Mouse (Mus musculus) MEL (cell line): ENCODE data around the gene Pole. TPM values are rescaled to one million over a fixed set of nuclear protein-coding genes. Genes with fewer than 3 reads are reported as not detected.

Source experiments
- DNase-seq: peaks from one replicate; pipeline ENCODE4 v3.0.0; 2011; ENCODE audit warnings: low read depth, low spot score
- H3K27ac ChIP-seq: 2 replicates; pipeline ENCODE4 v1.5.1; 2012; ENCODE audit warnings: low read depth, mild to moderate bottlenecking, control low read depth, low read length, moderate library complexity; ENCODE audit not compliant: control insufficient read depth
- H3K27me3 ChIP-seq, 2 experiments: fragments of 150-350 bp in 1 of 2; sonication (generic) in 1 of 2; 2 replicates each; pipeline ENCODE4 v1.6.1; 2012; ENCODE audit warnings: low read length in 2 of 2, mild to moderate bottlenecking in 2 of 2, improper control_type of control experiment in 1 of 2, moderate library complexity in 1 of 2; ENCODE audit not compliant: insufficient read depth in 2 of 2, control insufficient read depth in 1 of 2
- H3K36me3 ChIP-seq, 2 experiments: 2 replicates each; pipeline ENCODE4 v1.6.1; 2012 to 2014; ENCODE audit warnings: low read length in 2 of 2, improper control_type of control experiment in 1 of 2, inconsistent platforms in 1 of 2, mild to moderate bottlenecking in 1 of 2; ENCODE audit not compliant: insufficient read depth in 2 of 2, control insufficient read depth in 1 of 2
- H3K4me1 ChIP-seq, 2 experiments: fragments of 150-350 bp in 1 of 2; sonication (generic) in 1 of 2; 2 replicates each; pipeline ENCODE4 v1.6.1; 2012; ENCODE audit warnings: low read length in 2 of 2, improper control_type of control experiment in 1 of 2, mild to moderate bottlenecking in 1 of 2; ENCODE audit not compliant: insufficient read depth in 2 of 2, control insufficient read depth in 1 of 2
- H3K4me3 ChIP-seq, 2 experiments: fragments of 150-350 bp in 1 of 2; sonication (generic) in 1 of 2; 2 replicates each; pipeline ENCODE4 v1.5.1; 2012; ENCODE audit warnings: low read depth in 2 of 2, low read length in 2 of 2, mild to moderate bottlenecking in 2 of 2, moderate library complexity in 2 of 2, control low read depth in 1 of 2, improper control_type of control experiment in 1 of 2; ENCODE audit not compliant: control insufficient read depth in 1 of 2, insufficient read depth in 1 of 2
- H3K79me2 ChIP-seq: 2 replicates; pipeline ENCODE4 v1.6.1; 2012; ENCODE audit warnings: mild to moderate bottlenecking, low read length, moderate library complexity; ENCODE audit not compliant: control insufficient read depth, poor library complexity, insufficient read depth
- H3K9ac ChIP-seq: 2 replicates; pipeline ENCODE4 v1.6.1; 2012; ENCODE audit warnings: low read depth, mild to moderate bottlenecking, control low read depth, low read length, moderate library complexity; ENCODE audit not compliant: control insufficient read depth, poor library complexity, severe bottlenecking
- H3K9me3 ChIP-seq: fragments of 150-350 bp; sonication (generic); replicated peaks from 2 replicates; pipeline ENCODE4 v1.6.1; 2012; ENCODE audit warnings: mild to moderate bottlenecking, low read length, improper control_type of control experiment, moderate library complexity; ENCODE audit not compliant: insufficient read depth
- BHLHE40 ChIP-seq: IDR thresholded peaks from 2 replicates; pipeline ENCODE4 v1.6.1; 2012; ENCODE audit warnings: low read depth, mild to moderate bottlenecking, inconsistent platforms, low read length, improper control_type of control experiment, borderline replicate concordance
- CHD1 ChIP-seq: IDR thresholded peaks from 2 replicates; pipeline ENCODE4 v1.6.1; 2012; ENCODE audit warnings: low read depth, mild to moderate bottlenecking, inconsistent platforms, low read length, improper control_type of control experiment
- CHD2 ChIP-seq: IDR thresholded peaks from 2 replicates; pipeline ENCODE4 v1.6.1; 2011; ENCODE audit warnings: low read length, improper control_type of control experiment
- CTCF ChIP-seq, 3 experiments: IDR thresholded peaks in 2 of 3; conservative IDR thresholded peaks in 1 of 3; 2 replicates each; pipeline ENCODE4 v1.5.1; 2011 to 2012; ENCODE audit warnings: low read length in 3 of 3, low read depth in 2 of 3, mild to moderate bottlenecking in 2 of 3, improper control_type of control experiment in 1 of 3, inconsistent platforms in 1 of 3, mixed read lengths in 1 of 3, moderate library complexity in 1 of 3; ENCODE audit not compliant: control insufficient read depth in 1 of 3, insufficient read depth in 1 of 3, poor library complexity in 1 of 3, severe bottlenecking in 1 of 3
- E2F4 ChIP-seq: IDR thresholded peaks from 2 replicates; pipeline ENCODE4 v1.6.1; 2011; ENCODE audit warnings: low read depth, low read length, improper control_type of control experiment, borderline replicate concordance
- ELF1 ChIP-seq: IDR thresholded peaks from 2 replicates; pipeline ENCODE4 v1.6.1; 2014; ENCODE audit warnings: low read depth, mild to moderate bottlenecking, inconsistent platforms, low read length, improper control_type of control experiment, moderate library complexity
- EP300 ChIP-seq, 2 experiments: IDR thresholded peaks; 2 replicates each; pipeline ENCODE4 v1.6.1; 2011; ENCODE audit warnings: improper control_type of control experiment in 2 of 2, low read length in 2 of 2, low read depth in 1 of 2, mild to moderate bottlenecking in 1 of 2
- ETS1 ChIP-seq: IDR thresholded peaks from 2 replicates; pipeline ENCODE4 v1.6.1; 2012; ENCODE audit warnings: low read depth, mild to moderate bottlenecking, inconsistent platforms, low read length, improper control_type of control experiment, moderate library complexity
- GABPA ChIP-seq: IDR thresholded peaks from 2 replicates; pipeline ENCODE4 v1.6.1; 2012; ENCODE audit warnings: low read depth, mild to moderate bottlenecking, inconsistent platforms, low read length, improper control_type of control experiment, moderate library complexity
- GATA1 ChIP-seq: IDR thresholded peaks from 2 replicates; pipeline ENCODE4 v1.6.1; 2011; ENCODE audit warnings: low read depth, low read length, improper control_type of control experiment
- HCFC1 ChIP-seq: IDR thresholded peaks from 2 replicates; pipeline ENCODE4 v1.6.1; 2012; ENCODE audit warnings: low read depth, mild to moderate bottlenecking, inconsistent platforms, low read length, improper control_type of control experiment, moderate library complexity
- JUND ChIP-seq: IDR thresholded peaks from 2 replicates; pipeline ENCODE4 v1.6.1; 2011; ENCODE audit warnings: low read depth, mild to moderate bottlenecking, improper control_type of control experiment, low read length
- KAT2A ChIP-seq: conservative IDR thresholded peaks from 2 replicates; pipeline ENCODE4 v1.6.1; 2012; ENCODE audit warnings: low read depth, low read length, improper control_type of control experiment, inconsistent platforms
- MAFK ChIP-seq: IDR thresholded peaks from 2 replicates; pipeline ENCODE4 v1.6.1; 2011; ENCODE audit warnings: low read depth, mild to moderate bottlenecking, low read length, improper control_type of control experiment, borderline replicate concordance
- MAX ChIP-seq: IDR thresholded peaks from 2 replicates; pipeline ENCODE4 v1.6.1; 2011; ENCODE audit warnings: low read length, improper control_type of control experiment
- MAZ ChIP-seq: IDR thresholded peaks from 2 replicates; pipeline ENCODE4 v1.6.1; 2012; ENCODE audit warnings: low read depth, mild to moderate bottlenecking, inconsistent platforms, low read length, improper control_type of control experiment
- MEF2A ChIP-seq: IDR thresholded peaks from 2 replicates; pipeline ENCODE4 v1.6.1; 2014; ENCODE audit warnings: low read depth, mild to moderate bottlenecking, inconsistent platforms, low read length, improper control_type of control experiment; ENCODE audit not compliant: poor library complexity, insufficient replicate concordance, severe bottlenecking; ENCODE audit errors: extremely low read depth
- MXI1 ChIP-seq: IDR thresholded peaks from 2 replicates; pipeline ENCODE4 v1.6.1; 2011; ENCODE audit warnings: mild to moderate bottlenecking, low read depth, low read length, improper control_type of control experiment
- MYC ChIP-seq: IDR thresholded peaks from 2 replicates; pipeline ENCODE4 v1.6.1; 2011; ENCODE audit warnings: low read depth, mild to moderate bottlenecking, low read length, improper control_type of control experiment, moderate library complexity
- NRF1 ChIP-seq: IDR thresholded peaks from 2 replicates; pipeline ENCODE4 v1.6.1; 2014; ENCODE audit warnings: low read depth, mild to moderate bottlenecking, inconsistent platforms, low read length, improper control_type of control experiment, moderate library complexity; ENCODE audit not compliant: poor library complexity, insufficient read depth, severe bottlenecking
- POLR2A ChIP-seq, 2 experiments: IDR thresholded peaks; 2 replicates each; pipeline ENCODE4 v1.6.1; 2011 to 2012; ENCODE audit warnings: low read length in 2 of 2, mild to moderate bottlenecking in 2 of 2, control low read depth in 1 of 2, improper control_type of control experiment in 1 of 2, low read depth in 1 of 2, moderate library complexity in 1 of 2; ENCODE audit not compliant: control insufficient read depth in 1 of 2, insufficient read depth in 1 of 2, poor library complexity in 1 of 2
- POLR2AphosphoS2 ChIP-seq: IDR thresholded peaks from 2 replicates; pipeline ENCODE4 v1.6.1; 2011; ENCODE audit warnings: low read length, improper control_type of control experiment
- POLR2AphosphoS5 ChIP-seq: IDR thresholded peaks from 2 replicates; pipeline ENCODE4 v1.6.1; 2012; ENCODE audit warnings: low read depth, borderline replicate concordance, mild to moderate bottlenecking, inconsistent platforms, low read length, moderate library complexity, mixed read lengths
- RCOR1 ChIP-seq: IDR thresholded peaks from 2 replicates; pipeline ENCODE4 v1.6.1; 2012; ENCODE audit warnings: low read depth, mild to moderate bottlenecking, inconsistent platforms, low read length, improper control_type of control experiment
- SIN3A ChIP-seq: IDR thresholded peaks from 2 replicates; pipeline ENCODE4 v1.6.1; 2012; ENCODE audit warnings: low read length, improper control_type of control experiment, inconsistent platforms
- SMC3 ChIP-seq: IDR thresholded peaks from 2 replicates; pipeline ENCODE4 v1.6.1; 2011; ENCODE audit warnings: low read depth, low read length, improper control_type of control experiment
- TAL1 ChIP-seq: IDR thresholded peaks from 2 replicates; pipeline ENCODE4 v1.6.1; 2012; ENCODE audit warnings: mild to moderate bottlenecking, inconsistent platforms, low read length, moderate library complexity, mixed read lengths
- TBP ChIP-seq: IDR thresholded peaks from 2 replicates; pipeline ENCODE4 v1.8.0; 2011; ENCODE audit warnings: low read depth, low read length, improper control_type of control experiment
- TCF12 ChIP-seq: IDR thresholded peaks from 2 replicates; pipeline ENCODE4 v1.6.1; 2014; ENCODE audit warnings: low read depth, mild to moderate bottlenecking, inconsistent platforms, low read length, improper control_type of control experiment, moderate library complexity
- UBTF ChIP-seq: IDR thresholded peaks from 2 replicates; pipeline ENCODE4 v1.6.1; 2012; ENCODE audit warnings: low read depth, mild to moderate bottlenecking, inconsistent platforms, low read length, improper control_type of control experiment, moderate library complexity, borderline replicate concordance; ENCODE audit not compliant: insufficient read depth
- USF1 ChIP-seq: IDR thresholded peaks from 2 replicates; pipeline ENCODE4 v1.6.1; 2014; ENCODE audit warnings: low read depth, mild to moderate bottlenecking, inconsistent platforms, low read length, improper control_type of control experiment, moderate library complexity
- USF2 ChIP-seq, 2 experiments: IDR thresholded peaks; 2 replicates each; pipeline ENCODE4 v1.6.1; 2011 to 2012; ENCODE audit warnings: improper control_type of control experiment in 2 of 2, low read length in 2 of 2, borderline replicate concordance in 1 of 2, inconsistent platforms in 1 of 2, low read depth in 1 of 2, mild to moderate bottlenecking in 1 of 2; ENCODE audit not compliant: insufficient read depth in 1 of 2
- ZC3H11A ChIP-seq: IDR thresholded peaks from 2 replicates; pipeline ENCODE4 v1.6.1; 2012; ENCODE audit warnings: low read depth, mild to moderate bottlenecking, inconsistent platforms, low read length, improper control_type of control experiment
- ZKSCAN1 ChIP-seq: IDR thresholded peaks from 2 replicates; pipeline ENCODE4 v1.6.1; 2012; ENCODE audit warnings: low read depth, mild to moderate bottlenecking, inconsistent platforms, low read length, improper control_type of control experiment, moderate library complexity
- ZMIZ1 ChIP-seq: IDR thresholded peaks from 2 replicates; pipeline ENCODE4 v1.6.1; 2012; ENCODE audit warnings: low read depth, mild to moderate bottlenecking, inconsistent platforms, low read length, improper control_type of control experiment, moderate library complexity
- ZNF384 ChIP-seq: IDR thresholded peaks from 2 replicates; pipeline ENCODE4 v1.6.1; 2012; ENCODE audit warnings: low read depth, mild to moderate bottlenecking, inconsistent platforms, low read length, improper control_type of control experiment
- polyA plus RNA-seq, 2 experiments: library from polyadenylated mRNA; stranded (reverse) in 1 of 2; unstranded in 1 of 2; fragments of >175 nt in 1 of 2; fragments of >200 nt in 1 of 2; gene quantifications; 2 replicates each; pipeline versions ENCODE4 v1.2.1 to v1.2.4; 2012; ENCODE audit warnings: low replicate concordance in 2 of 2, low read depth in 1 of 2; ENCODE audit not compliant: insufficient read length in 2 of 2, insufficient read depth in 1 of 2, missing spikeins in 1 of 2
- total RNA-seq: library from RNA; depleted of rRNA; stranded (reverse); fragments of 300-350 nt; gene quantifications from 2 replicates; pipeline ENCODE4 v1.2.3, GENCODE M21; 2012; rRNA removed

The Pole gene
- 32.4 and 33.7 TPM in 2 replicates for total RNA-seq
- polyA plus RNA-seq, result 10 to 100 TPM; 52.6 to 81.4 TPM

- Histone ChIP-seq H3K27me3 (no peaks in the 10 kb centered on the region), H3K4me3 (peak within 1 kb of the TSS; percentile 96 to 98), H3K36me3 (peaks cover 3 to 10% of the 10 kb centered on the region in 2 experiments; a peak in 3 of 4 replicates), H3K27ac (peak within 1 kb of the TSS; percentile 92), H3K4me1 (peaks cover 0 to 9% of the 10 kb centered on the region in 2 experiments; a peak in 2 of 4 replicates), H3K9ac (peak within 1 kb of the TSS; percentile 97), H3K9me3 (no peaks in the 10 kb centered on the region), H3K79me2 (peaks cover 10% of the 10 kb centered on the region)
- peak; percentile 96 for DNase-seq
- TF ChIP-seq EP300 (IDR thresholded peaks at IDR 0.05; ENCODE audit: low read depth in 1 of 2, low read length in 2 of 2), result no peak
- no peak for TF ChIP-seq UBTF
- TF ChIP-seq TBP, result no peak
- TF ChIP-seq ZC3H11A, result no peak
- TF ChIP-seq USF1, result peak; percentile 74
- TF ChIP-seq BHLHE40, result no peak
- no peak for TF ChIP-seq MAZ
- TF ChIP-seq TCF12, result no peak
- TF ChIP-seq POLR2AphosphoS5, result no peak
- TF ChIP-seq ELF1, result no peak
- TF ChIP-seq SIN3A, result peak; percentile 1
- no peak for TF ChIP-seq JUND
- no peak for TF ChIP-seq CHD1
- TF ChIP-seq POLR2A (IDR thresholded peaks at IDR 0.05; ENCODE audit: control insufficient read depth in 1 of 2, insufficient read depth in 1 of 2, low read depth in 1 of 2, low read length in 2 of 2, poor library complexity in 1 of 2), result peak; percentile 88 to 90; a peak in 3 of 4 replicates
- no peak for TF ChIP-seq CTCF (IDR thresholded peaks at IDR 0.05 in 2 of 3, conservative IDR thresholded peaks at IDR 0.05 in 1 of 3; ENCODE audit: control insufficient read depth in 1 of 3, insufficient read depth in 1 of 3, low read depth in 2 of 3, low read length in 3 of 3, poor library complexity in 1 of 3, severe bottlenecking in 1 of 3)
- peak; percentile 82; the same call in 1 of the 2 replicates for TF ChIP-seq E2F4
- TF ChIP-seq ZMIZ1, result peak; percentile 63; the same call in 1 of the 2 replicates
- TF ChIP-seq NRF1, result no peak
- peak; percentile 54; the same call in 1 of the 2 replicates for TF ChIP-seq POLR2AphosphoS2
- TF ChIP-seq MEF2A, result no peak
- no peak for TF ChIP-seq ETS1
- no peak for TF ChIP-seq MYC
- TF ChIP-seq HCFC1, result peak; percentile 64
- no peak for TF ChIP-seq KAT2A
- peak; percentile 73 for TF ChIP-seq MAX
- TF ChIP-seq USF2 (IDR thresholded peaks at IDR 0.05; ENCODE audit: borderline replicate concordance in 1 of 2, insufficient read depth in 1 of 2, low read depth in 1 of 2, low read length in 2 of 2), result no peak
- TF ChIP-seq CHD2, result peak; percentile 77
- TF ChIP-seq TAL1, result no peak
- peak; percentile 43; the same call in 1 of the 2 replicates for TF ChIP-seq MXI1
- TF ChIP-seq SMC3, result no peak
- TF ChIP-seq ZKSCAN1, result no peak
- TF ChIP-seq GABPA, result no peak
- no peak for TF ChIP-seq GATA1
- TF ChIP-seq ZNF384, result no peak
- TF ChIP-seq RCOR1, result no peak
- no peak for TF ChIP-seq MAFK
Observed at GRCm38 (mm10) chr5:110285770-110286445, at the start of gene Pole, which contains the start of gene Pxmp2. TSS of gene Pole (plus strand) at chr5:110286306. TSS of gene Pxmp2 (minus strand) at chr5:110286186.
